Mouse (Mus musculus) neural tube, embryonic 12.5 days (tissue): ENCODE results near the gene Vmn2r29. TPM values are rescaled to one million over a fixed set of nuclear protein-coding genes. Genes with fewer than 3 reads are reported as not detected.
"Not testable (repeated sequence)": the region's sequence is repeated elsewhere in the genome, so short reads cannot be mapped to it uniquely, and the experiment has no call there.

Experiments
- ATAC-seq: fragments of 200-750 bp; cut with Nextera tagmentation; 2 replicates; pipeline ENCODE4 v1.8.0; 2017; ENCODE audit warnings: low read depth, mild to moderate bottlenecking, moderate TSS enrichment, moderate library complexity; ENCODE audit not compliant: low FRiP score
- H3K27ac ChIP-seq: fragments of 300-500 bp; sonication (generic); 2 replicates; pipeline ENCODE4 v1.5.1; 2016
- H3K27me3 ChIP-seq: fragments of 300-500 bp; sonication (generic); replicated peaks from 2 replicates; pipeline ENCODE4 v1.6.1; 2016; ENCODE audit warnings: mild to moderate bottlenecking
- H3K36me3 ChIP-seq: fragments of 300-500 bp; sonication (generic); 2 replicates; pipeline ENCODE4 v1.6.1; 2016; ENCODE audit warnings: mild to moderate bottlenecking
- H3K4me1 ChIP-seq: fragments of 300-500 bp; sonication (generic); 2 replicates; pipeline ENCODE4 v1.6.1; 2016
- H3K4me2 ChIP-seq: fragments of 300-500 bp; sonication (generic); replicated peaks from 2 replicates; pipeline ENCODE4 v1.6.1; 2016; ENCODE audit warnings: mild to moderate bottlenecking
- H3K4me3 ChIP-seq: fragments of 300-500 bp; sonication (generic); 2 replicates; pipeline ENCODE4 v1.5.1; 2016
- H3K9ac ChIP-seq: fragments of 300-500 bp; sonication (generic); 2 replicates; pipeline ENCODE4 v1.6.1; 2016; ENCODE audit warnings: mild to moderate bottlenecking
- H3K9me3 ChIP-seq: fragments of 300-500 bp; sonication (generic); 2 replicates; pipeline ENCODE4 v1.6.1; 2016; ENCODE audit warnings: mild to moderate bottlenecking
- WGBS: fragments of 180-500 bp; shearing (Covaris S2); methylation state at CpG from one replicate; pipeline ENCODE4 v1.1.7; 2016; 5-methylcytosine and 5-hydroxymethylcytosine counted together
- polyA plus RNA-seq: library from polyadenylated mRNA; unstranded; fragments of >200 nt; fragmentation: Nextera tagmentation; extraction: Ambion mirVana; gene quantifications from 2 replicates; pipeline ENCODE4 v1.2.1, GENCODE M21; 2016

Vmn2r29 gene
- polyA plus RNA-seq = 0.43 and 0.83 TPM in 2 replicates

DNA sequence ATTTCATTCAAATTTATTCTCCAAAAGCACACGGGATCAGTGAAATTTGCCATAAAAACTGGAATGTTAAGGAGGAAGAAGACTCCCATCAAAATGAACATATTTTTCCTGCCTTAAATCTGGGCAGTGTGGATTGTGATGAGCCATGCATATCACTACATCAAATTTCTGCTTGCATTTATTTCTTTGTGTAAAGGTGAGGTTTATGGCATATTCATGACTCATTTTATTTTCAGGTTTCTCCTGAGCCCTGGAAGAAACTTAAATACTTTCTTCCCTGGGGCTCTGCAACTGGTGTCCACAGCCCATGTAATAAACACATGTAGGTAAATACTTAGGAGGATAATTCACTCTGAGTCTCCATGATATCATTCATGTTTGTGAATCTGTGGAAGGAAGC, at the start of gene Vmn2r29:
Gene Vmn2r29, minus strand, starts transcription at position 101 of the 400 bp plus-strand sequence.
- ATAC-seq, H3K4me1 ChIP-seq, H3K27me3 ChIP-seq, H3K27ac ChIP-seq, H3K4me3 ChIP-seq, H3K36me3 ChIP-seq, H3K9ac ChIP-seq, H3K9me3 ChIP-seq, H3K4me2 ChIP-seq: not testable (repeated sequence)
- no CpG with 5 or more reads among the region's 1 CpGs for WGBS

DNA sequence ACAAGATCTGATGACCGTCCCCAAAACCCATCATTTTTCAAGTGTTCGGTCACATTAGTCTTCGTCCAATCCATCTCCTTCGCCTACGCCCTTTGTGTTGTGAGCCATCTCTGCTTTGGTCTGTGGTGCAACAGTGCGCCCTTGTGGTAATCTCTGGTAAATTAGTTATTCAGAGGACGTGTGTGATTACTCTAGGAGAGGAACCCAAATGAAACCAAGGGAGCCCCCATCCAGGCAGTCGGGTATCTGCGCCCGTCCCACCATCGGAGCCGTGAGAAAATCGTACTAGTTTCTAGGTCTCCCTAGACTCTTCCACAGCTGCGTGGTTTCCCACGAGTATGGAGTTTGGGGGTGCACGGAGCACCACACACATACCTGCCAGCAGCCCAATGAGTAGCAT, 48.5 kb upstream of the Vmn2r29 start:
- Histone ChIP-seq H3K9ac (no peak overlapping the region), H3K36me3 (peaks cover 52% of the 10 kb centered on the region), H3K27ac (no peak overlapping the region), H3K4me1 (no peaks in the 10 kb centered on the region), H3K4me2 (no peak overlapping the region), H3K4me3 (no peak overlapping the region), H3K9me3 (no peaks in the 10 kb centered on the region), H3K27me3 (no peaks in the 10 kb centered on the region)
- WGBS = 86% methylated on average over 16 of the region's 16 CpGs
- ATAC-seq = no peak

DNA sequence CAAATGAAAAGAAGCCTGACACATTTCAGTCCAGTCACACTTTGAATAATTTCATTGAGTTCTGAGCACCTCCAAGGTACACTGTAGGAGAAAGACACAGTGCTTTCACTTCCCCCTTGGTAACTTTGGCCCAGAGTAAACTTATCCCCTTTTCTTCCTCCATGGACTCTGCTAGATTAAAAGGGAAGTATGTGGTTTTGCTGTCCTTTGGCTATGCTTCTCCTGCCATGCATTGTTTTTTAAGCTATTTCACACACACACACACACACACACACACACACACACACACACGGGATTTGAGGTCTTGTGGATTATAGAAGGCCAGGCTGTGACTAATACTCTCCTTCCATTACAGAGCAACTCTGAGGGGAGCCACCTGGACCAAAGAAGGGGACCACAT, 34.3 kb upstream of the Vmn2r29 start:
- H3K36me3 ChIP-seq = peaks cover 32% of the 10 kb centered on the region
- no peak overlapping the region for H3K27ac ChIP-seq
- no peak overlapping the region for H3K4me3 ChIP-seq
- no peaks in the 10 kb centered on the region for H3K27me3 ChIP-seq
- no peak overlapping the region for H3K4me2 ChIP-seq
- no peak overlapping the region for H3K9ac ChIP-seq
- no peak for ATAC-seq
- H3K9me3 ChIP-seq = peaks cover 4% of the 10 kb centered on the region
- no peaks in the 10 kb centered on the region for H3K4me1 ChIP-seq
- WGBS = 74% methylated on average over 1 of the region's 1 CpGs

DNA sequence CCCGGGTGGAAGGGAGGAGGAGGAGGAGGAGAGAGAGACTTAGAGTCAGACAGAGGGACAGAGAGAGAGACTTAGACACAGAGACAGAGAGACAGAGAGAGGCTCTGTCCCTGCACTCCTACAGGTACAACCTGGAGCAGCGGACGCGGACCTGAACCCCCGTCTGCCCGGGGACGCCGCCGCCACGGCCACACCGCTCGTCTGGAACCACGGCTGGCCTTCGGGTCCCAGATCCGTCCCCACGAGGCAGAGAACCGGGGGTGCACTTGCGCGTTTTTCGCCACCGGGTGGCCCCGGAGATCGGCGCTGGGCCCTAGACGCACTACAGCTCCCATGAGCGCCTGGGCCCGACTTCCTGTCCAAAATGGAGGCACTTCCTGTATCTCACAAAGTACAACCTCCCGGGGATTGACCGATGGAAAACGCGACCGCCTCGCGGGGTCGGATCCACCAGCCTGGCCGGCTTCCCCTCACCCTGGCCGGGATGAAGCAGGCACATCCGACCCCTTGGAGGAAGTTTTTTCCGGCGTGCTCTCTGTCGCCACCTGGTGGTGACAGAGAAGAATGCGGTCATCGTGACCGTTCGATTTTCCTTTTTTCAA, 30.9 kb upstream of the Vmn2r29 start, which contains the start of gene Gm45844:
Gene Gm45844, minus strand, starts transcription at position 324 of the 602 bp plus-strand sequence.
- not testable (repeated sequence) for H3K36me3 ChIP-seq, H3K9me3 ChIP-seq, H3K27me3 ChIP-seq, H3K27ac ChIP-seq, H3K4me1 ChIP-seq
- peak; percentile 99 for ATAC-seq
- Histone ChIP-seq H3K9ac (peak within 1 kb of the TSS; percentile 2; the same call in 1 of the 2 replicates), H3K4me2 (peak within 1 kb of the TSS; percentile 31), H3K4me3 (peak within 1 kb of the TSS; percentile 19)
- 44% methylated on average over 45 of the region's 45 CpGs for WGBS

DNA sequence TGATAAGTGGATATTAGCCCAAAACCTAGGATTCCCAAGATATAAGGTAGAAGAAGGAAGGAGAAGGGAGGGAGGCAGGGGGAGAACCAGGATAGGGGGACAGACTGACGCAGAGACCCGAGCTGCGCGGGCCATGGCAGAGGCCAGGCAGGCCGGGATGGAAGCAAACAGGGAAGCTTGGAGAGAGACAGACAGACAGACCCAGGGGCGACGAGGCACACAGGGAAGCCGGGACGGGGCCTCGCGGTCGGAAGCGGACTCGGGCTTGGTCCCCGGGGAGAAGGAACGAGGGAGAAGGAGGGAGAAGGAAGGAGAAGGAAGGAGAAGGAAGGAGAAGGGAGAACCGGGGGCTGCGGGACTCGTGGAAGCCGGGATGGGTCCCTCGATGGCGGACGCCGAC, 30.4 kb upstream of the Vmn2r29 start:
- peak overlapping the region; percentile 2; the same call in 1 of the 2 replicates for H3K9ac ChIP-seq
- H3K27ac ChIP-seq, H3K9me3 ChIP-seq, H3K36me3 ChIP-seq, H3K27me3 ChIP-seq, H3K4me1 ChIP-seq: not testable (repeated sequence)
- H3K4me2 ChIP-seq = peak overlapping the region; percentile 31
- WGBS = 49% methylated on average over 24 of the region's 24 CpGs
- peak; percentile 71 for ATAC-seq
- H3K4me3 ChIP-seq = peak overlapping the region; percentile 19

DNA sequence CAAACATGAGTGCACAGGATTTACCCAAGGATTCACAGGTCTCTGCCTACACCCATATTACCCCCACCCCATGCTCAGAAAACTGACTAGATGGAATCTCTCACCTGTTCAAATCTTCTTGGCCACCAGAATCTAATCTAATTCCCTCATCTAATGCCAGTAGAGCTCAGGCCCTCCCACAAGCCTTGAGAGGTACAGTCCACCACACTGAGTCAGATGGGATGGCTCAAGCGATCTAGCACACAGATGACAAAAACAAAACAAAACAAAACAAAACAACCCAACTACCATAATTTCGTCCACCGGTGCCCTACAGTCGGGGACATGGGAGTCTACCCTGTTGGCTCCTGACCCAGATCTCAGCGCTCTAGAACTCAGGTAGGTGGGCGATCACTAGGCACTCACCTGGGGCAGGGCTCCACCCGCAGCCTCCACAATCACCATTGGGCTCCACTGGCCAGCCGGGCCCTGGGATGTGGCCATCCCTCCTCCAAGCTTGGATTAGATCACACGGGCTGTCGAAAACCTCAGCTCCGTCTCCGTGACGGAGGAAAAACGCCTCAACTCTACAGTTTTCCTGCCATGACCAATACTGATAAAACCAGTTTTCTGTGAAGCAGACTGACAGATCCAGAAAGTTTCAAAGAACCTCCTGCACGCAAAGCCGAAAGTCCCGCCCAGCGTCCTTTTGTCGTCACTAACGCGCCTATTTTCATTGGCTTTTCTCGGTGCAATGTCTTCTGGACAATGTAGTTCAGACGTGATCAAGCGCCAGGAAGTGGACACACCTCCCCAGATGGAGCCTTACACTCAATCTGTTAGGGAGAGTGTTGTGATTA, 37.6 kb downstream of the Vmn2r29 start, which contains the start of gene Zfp772:
Gene Zfp772, minus strand, starts transcription at position 686 of the 839 bp plus-strand sequence.
- H3K4me3 ChIP-seq = peak within 1 kb of the TSS; percentile 42
- not testable (repeated sequence) for ATAC-seq, H3K9me3 ChIP-seq, H3K27ac ChIP-seq, H3K27me3 ChIP-seq, H3K4me1 ChIP-seq
- 3% methylated on average over 24 of the region's 24 CpGs for WGBS
- peaks cover 11% of the 10 kb centered on the region for H3K36me3 ChIP-seq
- H3K9ac ChIP-seq = peak within 1 kb of the TSS; percentile 52
- H3K4me2 ChIP-seq = peak within 1 kb of the TSS; percentile 66

DNA sequence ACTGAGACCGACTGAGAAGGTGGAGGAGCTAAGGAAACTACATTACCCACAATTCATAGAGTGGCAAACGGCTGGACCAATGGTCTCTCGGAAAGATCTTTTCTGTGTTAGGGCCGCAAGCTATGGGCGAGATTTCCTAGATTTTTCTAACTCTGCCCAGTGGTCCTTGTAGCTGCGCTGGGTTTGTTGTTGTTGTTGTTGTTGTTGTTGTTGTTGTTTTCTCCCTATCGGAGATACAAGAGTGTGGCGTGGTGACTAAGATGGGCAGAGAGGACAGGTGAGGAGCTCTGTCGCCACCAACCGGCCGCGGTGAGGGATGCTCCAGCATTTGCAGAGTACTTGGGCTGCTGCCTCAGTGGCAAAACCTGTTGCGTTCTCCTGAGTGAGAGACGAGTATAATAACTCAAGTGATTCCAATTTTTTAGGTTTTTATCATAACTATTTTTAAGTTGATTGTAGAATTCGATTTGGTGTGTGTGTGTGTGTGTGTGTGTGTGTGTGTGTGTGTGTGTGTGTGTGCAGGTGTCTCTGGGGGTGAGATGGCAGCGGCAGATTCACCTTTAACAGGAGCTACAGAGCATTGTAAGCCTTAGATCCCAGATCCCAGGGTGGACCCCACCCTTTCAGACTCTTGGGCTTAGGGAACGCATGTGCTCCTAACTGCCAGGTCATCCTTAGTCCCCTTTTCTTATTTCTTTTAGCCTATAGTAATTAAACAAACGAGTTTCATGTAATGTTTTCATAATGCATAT, 58.8 kb downstream of the Vmn2r29 start:
- Histone ChIP-seq H3K36me3 (no peaks in the 10 kb centered on the region; the same call in 1 of the 2 replicates), H3K4me3 (peak overlapping the region; percentile 45), H3K9me3 (no peaks in the 10 kb centered on the region), H3K27ac (no peak overlapping the region), H3K4me1 (no peaks in the 10 kb centered on the region), H3K9ac (no peak overlapping the region), H3K27me3 (no peaks in the 10 kb centered on the region), H3K4me2 (peak overlapping the region; percentile 53)
- peak; percentile 97 for ATAC-seq
- WGBS = 12% methylated on average over 18 of the region's 18 CpGs

DNA sequence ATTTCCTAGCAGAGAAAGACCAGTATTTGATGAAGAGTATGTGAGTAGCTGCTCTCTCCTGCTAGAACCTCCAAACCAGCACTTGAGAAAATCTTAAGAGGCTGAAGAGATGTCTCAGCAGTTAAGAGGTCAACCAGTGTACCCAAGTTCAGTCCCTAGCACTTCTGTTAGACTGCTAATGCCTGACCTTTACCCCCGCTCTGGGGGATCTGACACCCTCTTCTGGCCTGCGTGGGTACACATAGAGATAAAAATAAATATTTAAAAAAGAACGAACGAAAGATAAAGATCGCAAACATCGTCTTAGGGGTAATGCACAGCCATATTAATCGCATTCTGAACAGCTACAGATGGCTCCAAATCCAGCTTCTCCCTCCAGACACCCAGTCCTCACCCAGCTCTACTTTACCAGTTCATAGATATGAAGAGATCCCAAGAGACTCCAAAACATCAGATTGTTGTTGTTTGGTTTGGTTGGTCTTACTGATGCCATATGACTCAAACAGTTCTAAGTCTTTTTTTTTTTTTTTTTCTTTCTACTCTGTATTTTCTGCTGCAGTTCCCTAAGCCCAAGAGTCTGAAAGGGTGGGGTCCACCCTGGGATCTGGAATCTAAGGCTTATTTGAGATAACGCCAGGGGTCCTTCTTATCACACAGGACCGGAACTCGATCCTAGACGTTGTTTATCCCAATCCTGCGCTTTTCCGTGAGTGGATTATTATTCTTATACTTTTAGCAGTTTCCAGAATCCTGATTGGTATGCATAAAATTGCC, 59.5 kb downstream of the Vmn2r29 start:
- peak overlapping the region; percentile 45 for H3K4me3 ChIP-seq
- H3K4me2 ChIP-seq = peak overlapping the region; percentile 53
- no peak overlapping the region for H3K9ac ChIP-seq
- H3K27ac ChIP-seq = no peak overlapping the region
- H3K9me3 ChIP-seq = no peaks in the 10 kb centered on the region
- ATAC-seq = peak; percentile 70
- H3K36me3 ChIP-seq = peaks cover 7% of the 10 kb centered on the region
- H3K27me3 ChIP-seq = no peaks in the 10 kb centered on the region
- no peaks in the 10 kb centered on the region for H3K4me1 ChIP-seq
- WGBS = 41% methylated on average over 13 of the region's 13 CpGs

DNA sequence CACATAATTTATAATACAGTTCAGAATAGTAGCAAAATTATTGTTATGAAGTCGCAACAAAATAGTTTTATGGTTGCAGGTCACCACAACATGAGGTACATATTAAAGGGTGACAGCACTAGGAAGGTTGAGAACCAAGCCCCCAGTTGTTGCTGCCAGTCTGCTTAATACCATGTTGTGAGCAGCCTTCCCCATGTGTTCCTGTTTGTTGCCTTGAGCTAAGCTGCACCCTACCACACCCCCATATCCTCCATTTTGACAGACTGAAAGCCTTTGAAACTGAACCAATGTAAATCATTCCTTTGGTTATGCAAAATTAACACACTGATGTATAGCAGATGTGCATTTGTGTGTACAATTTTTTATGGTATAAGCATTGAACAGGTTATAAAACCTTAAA, 61.2 kb downstream of the Vmn2r29 start:
- WGBS = 92% methylated on average over 1 of the region's 1 CpGs
- no peak overlapping the region for H3K27ac ChIP-seq

More for the DNA sequence above, 61.2 kb downstream of the Vmn2r29 start:
- H3K4me2 ChIP-seq = no peak overlapping the region
- H3K27me3 ChIP-seq = no peaks in the 10 kb centered on the region
- peaks cover 24% of the 10 kb centered on the region for H3K36me3 ChIP-seq
- no peak for ATAC-seq
- no peaks in the 10 kb centered on the region for H3K4me1 ChIP-seq
- H3K9ac ChIP-seq = no peak overlapping the region
- no peak overlapping the region for H3K4me3 ChIP-seq
- H3K9me3 ChIP-seq = no peaks in the 10 kb centered on the region
